Mouse (Mus musculus) adrenal gland, adult 10 weeks (tissue): ENCODE data around the gene BC024978. TPM values are rescaled to one million over a fixed set of nuclear protein-coding genes. Genes with fewer than 3 reads are reported as not detected.

Source experiments
- polyA plus RNA-seq: library from polyadenylated mRNA; stranded (reverse); fragments of 350-450 nt; fragmentation: Illumina TruSeq; extraction: RNeasy Lipid Tissue Mini Kit (QIAGEN cat#74804); gene quantifications from one replicate; pipeline ENCODE4 v1.2.3, GENCODE M21; 2014; ENCODE audit warnings: low read depth, low replicate concordance

Gene BC024978
- 15.8 TPM for polyA plus RNA-seq

DNA sequence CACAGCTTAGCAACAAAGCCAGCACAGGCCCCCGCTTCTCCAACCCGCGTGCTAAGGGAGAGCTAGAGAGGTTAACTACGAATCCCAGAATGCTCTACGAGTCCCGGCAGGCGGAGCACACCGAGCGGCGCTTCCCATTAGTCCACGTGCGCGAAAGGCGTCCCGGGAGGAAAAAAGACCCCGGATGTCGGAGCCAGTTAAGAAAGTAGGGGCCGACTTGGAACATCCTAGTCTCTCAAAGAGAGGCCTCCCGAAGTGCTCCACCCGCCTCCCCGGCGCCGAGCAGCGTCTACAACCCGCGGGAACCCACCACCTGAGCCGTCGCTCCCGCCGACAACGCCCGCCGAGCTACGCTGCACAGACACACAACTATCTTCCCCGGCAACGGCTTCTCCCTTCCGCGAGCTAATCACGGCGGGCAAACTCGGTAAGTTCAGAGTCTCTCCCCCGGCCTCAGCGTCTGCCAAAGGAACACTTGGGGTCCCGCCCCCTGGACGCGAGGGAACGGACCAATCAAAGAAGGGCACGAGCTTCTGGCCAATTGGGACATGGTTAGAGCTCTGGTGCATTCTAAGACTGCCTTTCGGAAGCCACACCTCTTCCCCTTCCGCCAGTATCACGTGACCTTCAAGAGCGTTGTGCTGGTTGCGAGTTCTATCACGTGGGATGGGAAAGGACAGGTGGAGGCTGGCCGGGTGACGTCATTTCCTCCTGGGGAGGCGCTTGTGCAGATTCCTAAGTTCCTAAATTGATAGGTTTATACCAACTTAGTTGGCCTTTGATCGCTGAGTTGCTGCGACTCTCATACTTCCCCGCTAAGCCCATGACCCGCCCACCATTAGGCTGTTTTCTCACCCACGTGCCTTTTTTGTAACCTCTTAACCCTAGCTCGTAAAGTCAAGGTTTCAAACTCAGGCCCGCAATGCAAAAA lies at the start of gene BC024978, which contains the start of gene Snrpa:
TSS of gene BC024978 (plus strand) at position 101 of the 931 bp plus-strand sequence.
TSS of gene Snrpa (minus strand) at position 591 of the 931 bp plus-strand sequence.

DNA sequence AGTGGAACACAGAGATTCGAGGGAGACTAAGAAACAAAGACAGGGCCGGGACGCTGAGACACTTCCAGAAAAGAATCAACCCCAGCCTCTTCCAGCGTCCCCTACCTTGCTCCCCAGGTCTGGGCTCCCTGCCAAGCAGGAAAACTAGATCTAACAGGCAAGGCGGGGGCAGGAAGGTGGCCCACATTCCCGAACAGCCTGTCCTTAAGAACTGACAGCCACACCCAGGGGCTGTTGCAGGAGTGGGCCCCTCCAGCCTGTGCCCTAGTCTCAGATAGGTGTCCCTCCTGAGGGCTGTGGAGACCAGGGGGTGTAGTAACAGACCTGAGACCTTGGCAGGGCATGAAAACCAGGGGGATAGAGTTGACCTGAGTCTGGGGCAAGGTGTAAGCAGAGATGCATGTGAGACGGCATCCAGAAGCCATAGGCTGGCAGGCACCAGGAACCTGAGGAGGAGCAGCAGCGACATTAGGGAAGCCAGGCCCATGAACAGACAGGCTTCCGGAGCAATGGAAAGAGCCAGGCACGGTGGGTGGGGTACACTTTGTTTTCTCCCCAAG lies 42.3 kb upstream of the BC024978 start, which contains the start of gene Cyp2t4:
TSS of gene Cyp2t4 (plus strand) at position 510 of the 560 bp plus-strand sequence.

DNA sequence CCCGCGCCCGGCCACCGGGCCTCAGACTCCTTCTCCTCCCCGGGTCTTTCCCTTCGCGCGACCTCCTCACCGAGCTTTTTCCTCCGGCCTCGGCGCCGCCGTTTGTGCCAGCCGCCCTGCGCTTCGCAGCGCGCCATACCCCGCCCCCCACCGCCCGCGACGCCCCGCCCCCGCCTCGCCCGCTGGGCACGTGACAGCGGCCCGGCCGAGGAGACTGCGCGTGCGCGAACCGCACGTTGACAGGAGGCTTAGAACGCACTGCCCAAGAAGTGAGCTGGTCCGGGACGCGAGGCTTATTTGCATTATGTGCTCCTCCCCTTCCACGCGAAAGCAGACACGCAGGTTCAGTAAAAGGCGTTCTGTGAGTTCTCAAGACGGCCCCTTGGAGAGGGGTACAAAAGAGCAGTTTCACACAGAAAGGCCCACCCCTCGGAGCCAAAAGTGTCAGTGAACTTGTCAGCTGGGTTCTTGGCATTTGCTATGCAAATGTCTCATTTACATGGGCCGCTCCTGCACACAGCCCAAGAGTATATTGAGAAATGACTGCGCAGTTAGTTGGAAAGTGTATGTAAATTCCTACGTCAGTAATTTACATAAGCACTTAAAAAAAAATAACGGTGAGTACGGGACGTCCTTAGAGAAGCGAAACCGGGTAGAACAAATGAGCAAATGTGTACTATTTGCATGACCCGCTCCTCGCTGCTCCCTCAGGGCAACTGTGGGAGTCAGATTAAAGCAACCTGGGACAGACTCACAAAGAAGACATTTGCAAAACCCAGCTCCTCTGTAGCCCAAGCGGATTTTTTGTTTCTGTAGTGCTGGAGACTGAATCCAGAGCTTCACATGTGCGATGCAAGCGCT lies 28.7 kb upstream of the BC024978 start, which contains the start of gene Egln2:
TSS of gene Egln2 (minus strand) at position 189 of the 861 bp plus-strand sequence.

DNA sequence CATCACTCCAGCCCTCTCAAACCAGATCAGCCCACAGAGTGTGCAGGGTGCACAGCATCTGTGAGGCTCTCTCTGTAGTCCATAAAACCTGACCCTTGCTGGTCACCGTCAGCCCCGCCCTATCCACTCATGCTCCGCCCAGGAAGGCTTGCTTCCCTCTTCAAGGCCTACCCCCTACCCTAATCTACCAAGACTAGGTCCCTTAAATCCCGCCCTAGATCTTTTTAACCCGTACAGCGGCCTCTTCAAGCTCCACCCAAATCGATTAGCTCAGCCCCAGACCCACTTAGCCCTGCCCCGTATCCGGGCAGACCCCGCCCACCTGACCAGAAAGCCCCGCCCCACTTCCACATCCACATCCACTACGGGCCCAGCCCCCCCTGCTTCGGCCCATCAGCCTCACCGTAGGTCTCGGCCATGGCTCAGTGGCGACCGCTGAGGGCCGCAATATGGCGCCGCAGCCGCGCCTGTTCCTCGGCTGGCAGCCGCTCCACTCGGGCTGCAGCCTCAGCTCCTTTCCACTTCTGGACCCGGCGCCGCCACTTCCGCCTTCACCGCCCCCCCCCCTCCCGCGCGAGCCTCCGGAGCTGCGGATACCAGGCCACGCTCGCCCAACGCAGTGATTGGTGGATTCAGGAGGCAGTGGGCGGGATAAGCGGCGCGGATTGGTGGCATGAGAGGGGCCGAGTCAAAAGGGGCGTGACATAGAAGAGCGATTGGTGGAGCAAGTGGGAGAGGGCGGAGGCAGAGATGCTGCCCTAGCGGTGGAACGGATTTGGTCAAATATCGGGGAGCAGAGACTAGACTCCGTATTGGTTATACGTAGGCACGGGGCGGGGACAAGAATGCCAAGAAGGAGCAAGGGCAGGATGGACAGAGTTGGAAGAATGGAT lies 17.0 kb upstream of the BC024978 start, which contains the start of gene Rab4b:
TSS of gene Rab4b (minus strand) at position 573 of the 893 bp plus-strand sequence.

DNA sequence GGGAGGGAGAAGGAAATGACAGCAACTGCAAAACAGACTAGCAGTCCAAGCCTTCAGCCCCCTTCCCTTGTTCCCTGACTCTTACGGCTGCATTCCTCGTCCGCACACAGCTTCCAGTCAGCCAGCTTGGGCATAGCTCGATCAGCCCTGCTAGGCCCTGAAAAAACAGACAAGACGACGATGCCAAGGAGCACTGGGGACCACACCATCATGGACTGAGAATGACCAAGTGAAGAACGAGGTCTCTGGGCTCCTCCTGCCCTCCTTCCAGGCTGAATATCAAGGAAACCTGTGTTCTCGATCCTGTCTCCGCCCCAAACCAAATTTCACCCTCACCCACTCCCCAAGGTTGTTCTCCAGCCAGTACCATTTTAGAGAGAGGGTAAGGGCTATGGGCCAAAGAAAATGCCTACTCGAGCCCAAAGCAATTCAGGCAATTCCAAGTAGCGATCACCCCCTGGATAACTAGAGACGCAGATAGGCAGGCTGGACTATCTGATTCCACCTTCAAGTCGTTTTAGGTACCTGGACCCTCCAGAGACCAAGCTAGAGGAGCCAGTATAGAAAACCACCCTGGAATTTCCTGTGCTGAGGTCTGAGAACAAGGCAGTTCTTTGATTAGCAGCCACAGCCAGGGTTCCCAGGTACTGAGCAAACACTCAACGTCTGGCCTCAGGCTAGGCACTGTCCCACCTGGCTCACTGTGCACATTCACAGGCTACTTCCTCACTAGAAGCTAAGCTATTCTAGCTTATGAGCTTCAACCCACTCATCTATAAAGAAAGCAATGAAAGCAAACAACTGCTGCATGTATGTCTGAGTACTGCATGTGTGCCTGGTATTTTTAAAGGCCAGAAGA lies 14.5 kb upstream of the BC024978 start, which contains the start of the genes Gm21983 and Mia:
TSS of gene Gm21983 (minus strand) at position 250 of the 859 bp plus-strand sequence.
TSS of gene Mia (minus strand) at position 321 of the 859 bp plus-strand sequence.

DNA sequence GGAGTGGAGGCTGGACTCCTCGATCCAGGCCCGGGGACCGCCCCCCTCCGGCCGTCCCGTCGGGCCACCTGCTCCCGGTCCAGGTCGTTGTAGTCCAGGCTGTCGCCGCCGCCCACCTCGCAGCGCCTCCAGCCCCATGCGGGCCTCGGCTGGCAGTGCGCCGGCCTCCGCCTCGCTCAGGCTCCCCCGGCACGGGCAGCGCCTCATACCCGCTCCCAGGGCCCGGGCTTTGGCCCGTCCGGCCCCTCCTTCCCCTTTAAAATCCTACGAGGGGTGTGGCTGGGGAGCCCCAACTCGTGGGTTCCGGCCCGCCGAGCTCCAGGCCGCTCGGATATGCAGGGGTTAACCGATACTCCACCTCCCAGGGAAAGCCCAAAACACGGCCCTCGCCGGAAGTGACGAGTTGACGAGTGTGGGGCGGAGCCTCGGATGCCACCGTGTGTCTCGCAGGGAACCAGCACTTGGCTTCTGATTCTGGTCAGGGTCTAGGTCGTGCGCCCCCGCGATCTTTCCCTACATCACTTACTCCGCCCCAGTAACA lies 32.8 kb downstream of the BC024978 start, which contains the start of gene Itpkc:
TSS of gene Itpkc (minus strand) at position 381 of the 541 bp plus-strand sequence.

DNA sequence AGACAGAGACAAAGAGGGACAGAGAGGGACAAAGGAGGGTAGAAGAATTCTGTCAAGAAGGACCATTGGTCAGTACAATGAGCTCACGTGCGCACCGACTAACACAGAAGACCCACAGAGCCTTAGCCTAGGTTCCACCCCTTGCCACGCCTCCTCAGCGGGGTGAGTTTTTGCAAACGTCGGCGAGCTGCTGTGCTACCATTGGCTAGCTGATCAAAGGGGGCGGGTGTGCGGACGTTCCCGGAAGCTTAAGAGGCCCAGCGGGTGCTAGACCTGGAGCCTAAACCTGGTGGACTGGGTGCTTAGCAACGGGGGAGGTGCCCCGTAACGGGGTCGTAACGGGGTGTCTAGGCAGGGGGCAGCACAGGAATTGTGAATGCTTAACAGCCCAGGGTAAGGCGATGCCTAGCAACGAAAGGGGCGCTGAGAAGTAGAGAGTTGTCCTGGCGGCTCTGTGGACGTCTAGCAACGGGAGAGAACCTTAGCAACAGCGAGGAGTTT lies 37.2 kb downstream of the BC024978 start, which contains the start of gene Coq8b:
TSS of gene Coq8b (plus strand) at position 243 of the 501 bp plus-strand sequence.

DNA sequence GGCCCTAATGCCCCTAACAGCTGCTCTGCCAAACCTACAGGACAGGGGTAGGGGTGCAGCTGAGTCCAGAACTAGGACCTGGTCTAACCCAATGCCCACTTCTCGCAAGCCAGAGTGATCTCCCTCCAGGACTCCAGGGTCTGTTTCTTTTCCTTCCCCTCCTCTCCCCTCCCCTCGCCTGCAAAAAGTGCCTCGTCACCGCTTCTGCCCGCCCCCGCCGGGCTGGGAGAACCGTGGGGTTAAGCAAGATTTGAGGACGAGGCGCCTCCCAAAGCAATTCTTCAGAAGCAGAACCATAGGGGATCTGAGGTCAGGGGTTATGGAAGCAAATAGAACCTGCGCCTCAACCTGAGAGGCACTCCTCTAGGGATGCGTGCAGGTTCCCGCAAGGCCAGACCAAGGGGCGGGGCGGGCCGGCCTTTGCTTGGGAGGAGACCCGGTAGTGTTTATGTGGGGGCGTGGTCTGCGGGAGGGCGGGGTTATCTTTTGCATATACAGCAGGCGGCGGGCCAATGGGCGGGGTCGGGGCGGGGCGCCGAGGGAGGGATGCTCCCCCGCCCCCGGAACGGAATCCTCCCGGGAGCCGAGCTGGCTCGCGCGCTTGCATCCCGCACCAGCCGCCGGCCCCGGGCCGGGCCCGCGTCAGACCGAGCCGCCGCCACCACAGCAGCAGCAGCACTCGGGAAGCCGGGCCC lies 62.8 kb downstream of the BC024978 start, which contains the start of gene Numbl:
TSS of gene Numbl (plus strand) at position 229 of the 695 bp plus-strand sequence.

Other genes starting within 250 kb of the BC024978 start
- not detected for gene Cyp2a12, start 166.7 kb upstream of the BC024978 start, polyA plus RNA-seq
- gene Cyp2f2, start 75.9 kb upstream of the BC024978 start, polyA plus RNA-seq = 70.2 TPM
- gene Cyp2t4, start 42.1 kb upstream of the BC024978 start, polyA plus RNA-seq = not detected
- 6.1 TPM for gene Egln2, start 29.0 kb upstream of the BC024978 start, polyA plus RNA-seq
- 2.9 TPM for gene Rab4b, start 16.9 kb upstream of the BC024978 start, polyA plus RNA-seq
- not detected for gene Gm21983, start 14.7 kb upstream of the BC024978 start, polyA plus RNA-seq
- gene Mia, start 14.6 kb upstream of the BC024978 start, polyA plus RNA-seq = not detected
- gene Snrpa, start 490 bp downstream of the BC024978 start, polyA plus RNA-seq = 7.7 TPM
- gene Itpkc, start 32.9 kb downstream of the BC024978 start, polyA plus RNA-seq = 0.58 TPM
- 1.8 TPM for gene Coq8b, start 37.2 kb downstream of the BC024978 start, polyA plus RNA-seq
- 0.35 TPM for gene Numbl, start 62.7 kb downstream of the BC024978 start, polyA plus RNA-seq
- gene Ltbp4, start 141.9 kb downstream of the BC024978 start, polyA plus RNA-seq = 1.6 TPM
- gene Shkbp1, start 160.2 kb downstream of the BC024978 start, polyA plus RNA-seq = 0.99 TPM
- not detected for gene Gm20479, start 161.6 kb downstream of the BC024978 start, polyA plus RNA-seq